In genomic region chr5:119400223-119400935, GRCm38 (mm10) we compare ENCODE assay signal across 9 mouse cellular contexts.
DNase-seq lines count a peak whose midpoint lies in the region; ATAC-seq and TF ChIP-seq lines count a peak whose summit lies in the region.
"Had no signal": no experiment of that assay in that cellular context is flagged by ENCODE, and none has a peak within 500 bp of the region (broad histone marks: within the 10 kb centered on the region; RNA-seq: fewer than 3 reads in every experiment).

No protein-coding gene starts in this region.

- no peak overlapping the region for H3K4me3 ChIP-seq in lung, embryonic 14.5 days (ENCODE audit: low read depth, low read length)
- no peak overlapping the region for H3K4me3 ChIP-seq in heart, embryonic 15.5 days
- no peak overlapping the region for H3K4me3 ChIP-seq in limb, embryonic 14.5 days (replicated peaks; ENCODE audit: low read length)
- H3K4me3 ChIP-seq: myocyte had no signal

- no peak for TF ChIP-seq CTCF in lung, embryonic 14.5 days (IDR thresholded peaks at IDR 0.05; ENCODE audit: low read depth)

- peak; percentile 55; the same call in 1 of the 2 replicates for ATAC-seq in lung, embryonic 14.5 days (ENCODE audit: insufficient read depth)
- ATAC-seq in heart, embryonic 15.5 days (replicated peaks; ENCODE audit: insufficient number of reproducible peaks, insufficient read depth, low FRiP score, low read depth): peak; percentile 35; the same call in 1 of the 2 replicates
- peak; percentile 53; the same call in 1 of the 2 replicates for ATAC-seq in limb, embryonic 14.5 days (ENCODE audit: low FRiP score, low read depth)
- ATAC-seq in megakaryocyte-erythroid progenitor cell, adult 5-6 weeks (replicated peaks; ENCODE audit: low FRiP score, low TSS enrichment, poor library complexity, severe bottlenecking): no peak

- H3K27me3 ChIP-seq in lung, embryonic 14.5 days (ENCODE audit: insufficient read depth, low read length): no peaks in the 10 kb centered on the region
- H3K27me3 ChIP-seq in heart, embryonic 15.5 days: no peaks in the 10 kb centered on the region
- no peaks in the 10 kb centered on the region for H3K27me3 ChIP-seq in limb, embryonic 14.5 days (ENCODE audit: control insufficient read depth, insufficient read depth, low read length)

- H3K4me1 ChIP-seq in lung, embryonic 14.5 days (ENCODE audit: insufficient read depth): peaks cover 14% of the 10 kb centered on the region
- peaks cover 8% of the 10 kb centered on the region for H3K4me1 ChIP-seq in heart, embryonic 15.5 days (replicated peaks)
- peaks cover 17% of the 10 kb centered on the region for H3K4me1 ChIP-seq in limb, embryonic 14.5 days (ENCODE audit: control insufficient read depth, insufficient read depth, low read length)

- H3K27ac ChIP-seq in lung, embryonic 14.5 days (ENCODE audit: low read depth): peak overlapping the region; percentile 89
- H3K27ac ChIP-seq in heart, embryonic 15.5 days: peak overlapping the region; percentile 42
- H3K27ac ChIP-seq in limb, embryonic 14.5 days (replicated peaks; ENCODE audit: low read depth, low read length): peak overlapping the region; percentile 48

- 3% methylated on average over 6 of the region's 6 CpGs for WGBS in lung, embryonic 14.5 days
- WGBS in heart, embryonic 15.5 days: 17% methylated on average over 6 of the region's 6 CpGs
- 8% methylated on average over 6 of the region's 6 CpGs for WGBS in limb, embryonic 14.5 days

- DNase-seq in lung, embryonic 14.5 days: peak; percentile 77
- no peak for DNase-seq in lung, postnatal 14 days
- no peak for DNase-seq in limb, embryonic 14.5 days (ENCODE audit: low spot score)
- peak; percentile 50 for DNase-seq in thymus, postnatal 14 days
- DNase-seq in urinary bladder, postnatal 36 days (ENCODE audit: low spot score in 2 of 2): no peak
- DNase-seq: cerebellum, adult 18-20 months had no signal

- peak overlapping the region; percentile 20; the same call in 1 of the 2 replicates for H3K9ac ChIP-seq in lung, embryonic 14.5 days
- no peak overlapping the region for H3K9ac ChIP-seq in heart, embryonic 15.5 days
- H3K9ac ChIP-seq in limb, embryonic 14.5 days (ENCODE audit: low read depth, low read length, severe bottlenecking): peak overlapping the region; percentile 14; the same call in 1 of the 2 replicates

- TF ChIP-seq POLR2A in limb, embryonic 14.5 days (IDR thresholded peaks at IDR 0.05; ENCODE audit: borderline replicate concordance, extremely low read depth, insufficient read depth, insufficient read length): no peak

- H3K9me3 ChIP-seq in lung, embryonic 14.5 days (ENCODE audit: low read depth, low read length): no peaks in the 10 kb centered on the region
- H3K9me3 ChIP-seq in heart, embryonic 15.5 days (replicated peaks): no peaks in the 10 kb centered on the region
- H3K9me3 ChIP-seq in limb, embryonic 14.5 days (ENCODE audit: control insufficient read depth, low read length): no peaks in the 10 kb centered on the region

- H3K36me3 ChIP-seq in lung, embryonic 14.5 days (ENCODE audit: insufficient read depth): no peaks in the 10 kb centered on the region
- H3K36me3 ChIP-seq in heart, embryonic 15.5 days: no peaks in the 10 kb centered on the region
- no peaks in the 10 kb centered on the region for H3K36me3 ChIP-seq in limb, embryonic 14.5 days (ENCODE audit: control insufficient read depth, insufficient read depth, low read length)

- 0 out of 2 replicates have a peak overlapping the region, but pooled peaks have one; percentile 7 for H3K4me2 ChIP-seq in lung, embryonic 14.5 days
- H3K4me2 ChIP-seq in heart, embryonic 15.5 days: no peak overlapping the region
- no peak overlapping the region for H3K4me2 ChIP-seq in limb, embryonic 14.5 days (replicated peaks; ENCODE audit: low read depth, low read length, severe bottlenecking)

Comparison
In these comparisons a context has a peak if more than half of its experiments do, and no peak if none do; other contexts are left out.
1. DNase-seq: peak in lung, embryonic 14.5 days (single experiment) and thymus, postnatal 14 days (single experiment); none in lung, postnatal 14 days (single experiment), limb, embryonic 14.5 days (single experiment) and urinary bladder, postnatal 36 days (0 of 2).
2. Peak in every context shown above with its lines, with median percentiles within 50 percentile points of each other: H3K27ac ChIP-seq.